Mouse (Mus musculus) midbrain, embryonic 16.5 days (tissue): ENCODE measurements around the gene Bnip3. TPM values are rescaled to one million over a fixed set of nuclear protein-coding genes. Genes with fewer than 3 reads are reported as not detected.

Experiments used
- ATAC-seq: fragments of 200-750 bp; cut with Nextera tagmentation; 2 replicates; pipeline ENCODE4 v1.8.0; 2017; ENCODE audit warnings: moderate TSS enrichment
- H3K27ac ChIP-seq: fragments of 300-500 bp; sonication (generic); 2 replicates; pipeline ENCODE4 v1.5.1; 2014; ENCODE audit warnings: mild to moderate bottlenecking, low read length, mixed read lengths
- H3K27me3 ChIP-seq: fragments of 300-500 bp; sonication (generic); 2 replicates; pipeline ENCODE4 v1.6.1; 2014; ENCODE audit warnings: low read depth, low read length, mixed read lengths; ENCODE audit not compliant: control insufficient read depth, insufficient read depth
- H3K36me3 ChIP-seq: fragments of 300-500 bp; sonication (generic); 2 replicates; pipeline ENCODE4 v1.6.1; 2014; ENCODE audit warnings: mild to moderate bottlenecking, low read length, moderate library complexity, mixed read lengths; ENCODE audit not compliant: control insufficient read depth, insufficient read depth
- H3K4me1 ChIP-seq: fragments of 300-500 bp; sonication (generic); 2 replicates; pipeline ENCODE4 v1.6.1; 2014; ENCODE audit warnings: mild to moderate bottlenecking, low read length, mixed read lengths; ENCODE audit not compliant: control insufficient read depth, insufficient read depth
- H3K4me2 ChIP-seq: fragments of 300-500 bp; sonication (generic); 2 replicates; pipeline ENCODE4 v1.6.1; 2014; ENCODE audit warnings: mild to moderate bottlenecking, low read length, mixed read lengths
- H3K4me3 ChIP-seq: fragments of 300-500 bp; sonication (generic); 2 replicates; pipeline ENCODE4 v1.5.1; 2014; ENCODE audit warnings: low read depth, mild to moderate bottlenecking, low read length, moderate library complexity, mixed read lengths
- H3K9ac ChIP-seq: fragments of 300-500 bp; sonication (generic); 2 replicates; pipeline ENCODE4 v1.6.1; 2014; ENCODE audit warnings: low read depth, low read length, mixed read lengths
- H3K9me3 ChIP-seq: fragments of 300-500 bp; sonication (generic); replicated peaks from 2 replicates; pipeline ENCODE4 v1.6.1; 2014; ENCODE audit warnings: mild to moderate bottlenecking, low read length, mixed read lengths; ENCODE audit not compliant: control insufficient read depth, poor library complexity, severe bottlenecking
- WGBS: fragments of 180-500 bp; shearing (Covaris S2); extraction: QIAGEN DNeasy Blood & Tissue Kit; methylation state at CpG from one replicate; pipeline ENCODE4 v1.1.7; 2014; 5-methylcytosine and 5-hydroxymethylcytosine counted together
- polyA plus RNA-seq: library from polyadenylated mRNA; unstranded; fragments of >200 nt; fragmentation: Nextera tagmentation; extraction: Ambion mirVana; gene quantifications from 2 replicates; pipeline ENCODE4 v1.2.1, GENCODE M21; 2015

The Bnip3 gene
- polyA plus RNA-seq, 1 experiment from 2014 or later: 113 TPM

DNA sequence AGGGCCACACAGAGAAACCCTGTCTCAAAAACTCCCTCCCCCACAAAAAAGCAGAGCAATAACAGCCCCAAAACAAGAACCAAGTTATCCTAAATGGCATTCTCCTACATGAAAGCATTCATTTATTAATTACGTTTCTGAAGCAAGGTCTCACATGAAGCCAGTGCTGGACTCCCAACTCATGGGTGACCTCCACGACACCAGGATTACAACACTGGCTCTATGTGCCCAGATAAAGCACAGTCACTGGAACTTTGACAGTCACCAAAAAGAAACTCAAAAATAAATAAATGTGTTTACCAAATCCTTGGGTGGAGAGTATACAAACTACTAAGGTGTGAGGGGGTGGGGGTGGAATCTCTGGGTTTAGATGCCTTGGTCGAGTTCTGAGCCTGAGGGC is 4.3 kb upstream of the Bnip3 start:
- ATAC-seq: no peak
- Histone ChIP-seq H3K36me3 (no peaks in the 10 kb centered on the region), H3K27ac (no peak overlapping the region), H3K4me3 (no peak overlapping the region), H3K9me3 (no peaks in the 10 kb centered on the region), H3K9ac (no peak overlapping the region), H3K4me1 (peaks cover 6% of the 10 kb centered on the region; the same call in 1 of the 2 replicates), H3K27me3 (no peaks in the 10 kb centered on the region), H3K4me2 (no peak overlapping the region)
- WGBS: 72% methylated on average over 3 of the region's 3 CpGs

DNA sequence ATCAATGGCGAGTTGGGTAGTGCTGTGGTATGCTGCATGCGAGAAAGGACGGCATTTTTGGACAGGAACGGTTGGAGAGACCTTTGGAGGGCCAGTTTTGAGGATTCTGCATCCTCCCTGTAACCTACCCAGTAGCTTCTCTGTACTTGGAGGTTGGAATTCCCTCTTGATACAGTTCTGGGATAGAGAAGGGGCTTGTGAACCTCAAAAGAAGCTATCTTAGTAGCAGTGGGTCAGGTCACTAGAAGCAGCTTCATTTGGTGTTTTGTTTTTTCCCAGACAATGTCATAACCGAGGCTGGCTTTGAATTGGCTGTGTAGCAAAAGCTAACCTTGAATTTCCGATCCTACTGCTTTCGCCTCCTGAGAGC is 859 bp upstream of the Bnip3 start:
- no peak overlapping the region for H3K27ac ChIP-seq
- 21% methylated on average over 7 of the region's 7 CpGs for WGBS
- no peak for ATAC-seq

DNA sequence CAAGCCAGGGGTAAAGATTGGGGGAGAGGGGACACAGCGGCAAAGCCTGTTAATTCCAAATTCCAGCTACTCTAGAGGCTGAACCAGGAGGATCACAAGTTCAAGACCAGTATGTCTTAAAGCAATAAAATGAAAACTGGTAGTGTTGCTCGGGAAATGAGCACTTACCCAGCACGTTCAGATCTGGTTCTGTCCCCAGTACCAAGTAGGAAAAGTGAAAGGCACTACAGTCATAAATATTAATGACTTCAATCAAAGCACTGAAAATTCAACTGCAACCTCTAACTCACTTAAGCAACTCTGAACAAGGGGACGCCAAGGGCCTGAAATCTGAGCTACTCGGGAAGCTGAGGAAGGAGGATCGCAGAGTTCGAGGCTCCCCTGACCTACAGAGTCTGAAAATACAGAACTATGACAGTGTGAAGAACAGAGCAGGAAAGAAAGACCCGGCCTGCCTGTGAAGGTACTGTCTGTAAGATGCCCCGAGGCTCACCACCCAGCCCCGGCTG is 497 bp downstream of the Bnip3 start:
- H3K9me3 ChIP-seq: no peaks in the 10 kb centered on the region
- H3K27me3 ChIP-seq: no peaks in the 10 kb centered on the region
- ATAC-seq: no peak; the same call in 1 of the 2 replicates
- H3K4me1 ChIP-seq: peaks cover 19% of the 10 kb centered on the region
- peak overlapping the region; percentile 81 for H3K4me2 ChIP-seq
- H3K9ac ChIP-seq: peak overlapping the region; percentile 94
- H3K4me3 ChIP-seq: peak overlapping the region; percentile 85
- no peaks in the 10 kb centered on the region for H3K36me3 ChIP-seq
- peak overlapping the region; percentile 41; the same call in 1 of the 2 replicates for H3K27ac ChIP-seq
- 4% methylated on average over 9 of the region's 10 CpGs for WGBS

More for the DNA sequence above, 859 bp upstream of the Bnip3 start:
- Histone ChIP-seq H3K9me3 (no peaks in the 10 kb centered on the region), H3K4me2 (peak overlapping the region; percentile 81), H3K27me3 (no peaks in the 10 kb centered on the region), H3K4me3 (peak overlapping the region; percentile 85), H3K36me3 (no peaks in the 10 kb centered on the region), H3K9ac (peak overlapping the region; percentile 94; the same call in 1 of the 2 replicates), H3K4me1 (peaks cover 19% of the 10 kb centered on the region)

DNA sequence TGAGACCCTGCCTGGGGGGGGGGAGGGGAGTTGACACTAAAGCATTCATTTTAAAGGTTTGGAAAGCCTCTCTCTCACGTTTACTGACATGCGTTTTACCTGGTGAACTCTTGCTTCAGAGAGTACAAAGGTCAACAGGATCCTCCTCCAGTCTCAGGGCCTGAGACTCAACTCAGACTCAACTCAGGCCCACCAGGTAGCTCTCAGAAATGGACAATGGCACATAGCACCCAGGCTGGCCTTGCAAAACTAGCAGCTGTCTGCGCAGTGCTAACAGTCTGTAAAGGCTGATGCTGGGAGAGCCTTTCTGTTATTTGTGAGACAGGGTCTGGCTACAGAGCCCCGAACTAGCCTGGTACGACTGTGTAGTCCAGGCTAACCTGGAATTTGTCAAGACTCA is 1.3 kb downstream of the Bnip3 start:
- no peak for ATAC-seq
- H3K36me3 ChIP-seq: no peaks in the 10 kb centered on the region
- no peak overlapping the region for H3K27ac ChIP-seq
- H3K4me1 ChIP-seq: peaks cover 19% of the 10 kb centered on the region
- H3K9ac ChIP-seq: no peak overlapping the region
- WGBS: 69% methylated on average over 5 of the region's 5 CpGs
- no peaks in the 10 kb centered on the region for H3K27me3 ChIP-seq
- peak overlapping the region; percentile 81; the same call in 1 of the 2 replicates for H3K4me2 ChIP-seq
- no peak overlapping the region for H3K4me3 ChIP-seq
- H3K9me3 ChIP-seq: no peaks in the 10 kb centered on the region

DNA sequence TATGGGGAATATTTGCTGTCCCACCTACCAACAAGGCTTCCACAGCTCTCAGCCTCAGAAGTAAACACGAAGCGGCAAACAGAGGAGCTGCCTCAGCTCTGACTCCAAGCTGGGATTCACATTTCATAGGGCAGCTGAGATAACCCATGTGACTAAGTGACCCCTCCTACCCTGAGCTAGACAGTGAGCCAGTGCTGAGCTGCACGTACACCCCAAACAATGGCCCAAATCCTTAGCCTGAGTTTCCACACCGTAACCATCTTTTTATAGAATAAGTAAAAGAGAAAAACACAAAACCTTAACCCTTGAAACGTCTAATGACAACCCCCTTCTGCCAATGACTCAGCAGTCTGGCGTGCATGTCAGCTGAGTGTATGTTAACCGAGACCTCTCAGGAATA is 2.3 kb downstream of the Bnip3 start:
- H3K4me2 ChIP-seq: peak overlapping the region; percentile 49
- no peaks in the 10 kb centered on the region for H3K36me3 ChIP-seq
- no peaks in the 10 kb centered on the region for H3K9me3 ChIP-seq
- peak overlapping the region; percentile 14; the same call in 1 of the 2 replicates for H3K4me3 ChIP-seq
- ATAC-seq: no peak
- H3K27ac ChIP-seq: no peak overlapping the region
- 6% methylated on average over 7 of the region's 7 CpGs for WGBS
- H3K27me3 ChIP-seq: no peaks in the 10 kb centered on the region
- H3K9ac ChIP-seq: 0 out of 2 replicates have a peak overlapping the region, but pooled peaks have one; percentile 23
- peaks cover 19% of the 10 kb centered on the region for H3K4me1 ChIP-seq

DNA sequence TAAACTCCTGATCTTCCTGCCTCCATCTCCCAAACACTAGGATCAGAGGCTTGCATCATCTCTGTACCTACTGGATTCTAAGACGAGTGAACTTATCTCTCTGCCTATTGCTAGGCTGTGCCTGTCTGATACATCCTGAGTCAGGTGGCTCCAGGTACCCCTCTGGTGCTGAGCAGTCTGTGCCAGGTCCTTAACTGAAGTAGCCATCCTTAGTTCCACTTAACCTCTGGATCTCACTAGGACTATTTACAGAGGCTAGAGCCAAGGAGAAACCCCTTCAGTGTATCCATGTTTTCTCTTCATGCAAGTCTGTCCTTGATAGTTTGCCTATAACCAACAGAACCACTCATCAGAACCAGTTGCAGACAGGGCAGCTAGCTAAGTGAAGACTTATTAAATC is 2.9 kb downstream of the Bnip3 start:
- H3K36me3 ChIP-seq: no peaks in the 10 kb centered on the region
- 85% methylated on average over 1 of the region's 1 CpGs for WGBS
- peaks cover 19% of the 10 kb centered on the region for H3K4me1 ChIP-seq
- H3K4me3 ChIP-seq: no peak overlapping the region; the same call in 1 of the 2 replicates
- no peak for ATAC-seq
- peak overlapping the region; percentile 7; the same call in 1 of the 2 replicates for H3K9ac ChIP-seq
- peak overlapping the region; percentile 49 for H3K4me2 ChIP-seq
- no peak overlapping the region for H3K27ac ChIP-seq
- no peaks in the 10 kb centered on the region for H3K9me3 ChIP-seq
- no peaks in the 10 kb centered on the region for H3K27me3 ChIP-seq

DNA sequence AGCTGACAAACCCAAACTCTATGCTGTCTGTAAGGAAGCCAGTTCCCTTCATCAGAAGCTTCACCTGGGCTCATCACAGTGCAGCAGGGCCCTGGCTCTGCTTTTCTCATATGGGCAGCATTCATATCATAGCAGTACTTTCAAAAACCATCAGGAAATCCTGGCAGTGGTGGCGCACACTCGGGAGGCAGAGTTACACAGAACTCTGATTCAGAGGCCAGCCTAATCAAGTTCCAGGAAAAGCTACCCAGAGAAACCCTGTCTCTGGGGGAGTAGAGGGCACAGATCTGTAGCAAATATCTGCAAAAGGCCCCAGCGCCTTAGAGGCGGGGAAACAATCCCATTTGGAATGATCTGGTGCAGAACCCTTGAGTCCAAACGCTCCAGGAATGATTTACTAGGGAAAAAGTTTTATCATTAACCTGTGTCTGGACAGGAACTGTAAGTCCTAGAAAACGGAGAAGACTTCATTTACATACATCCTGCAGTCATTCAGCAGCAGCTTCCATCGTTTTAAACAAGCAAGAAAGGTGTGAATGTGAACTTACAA is 5.4 kb downstream of the Bnip3 start:
- Histone ChIP-seq H3K36me3 (no peaks in the 10 kb centered on the region), H3K27me3 (no peaks in the 10 kb centered on the region), H3K27ac (no peak overlapping the region), H3K4me1 (peaks cover 16% of the 10 kb centered on the region), H3K4me2 (no peak overlapping the region), H3K4me3 (no peak overlapping the region), H3K9me3 (no peaks in the 10 kb centered on the region), H3K9ac (no peak overlapping the region)
- no peak for ATAC-seq
- WGBS: 85% methylated on average over 7 of the region's 7 CpGs

DNA sequence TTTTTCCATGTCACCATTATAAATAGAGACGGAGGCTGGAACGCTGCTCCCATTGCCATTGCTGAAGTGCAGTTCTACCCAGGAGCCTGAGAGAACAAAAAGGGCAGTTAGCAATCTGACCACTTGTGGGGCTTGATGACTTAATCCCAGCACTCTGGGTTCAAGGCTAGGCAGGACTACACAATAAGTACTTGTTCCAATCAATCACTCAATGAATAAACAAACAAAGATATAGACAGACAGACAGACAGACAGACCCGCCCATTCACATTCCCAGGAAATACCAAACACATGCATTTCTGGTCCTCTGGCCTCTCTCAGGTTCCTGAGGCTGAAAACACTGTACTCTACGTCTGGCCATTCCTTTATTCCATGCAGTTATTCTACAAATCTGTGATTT is 10.6 kb downstream of the Bnip3 start:
- H3K4me3 ChIP-seq: no peak overlapping the region
- H3K4me1 ChIP-seq: no peaks in the 10 kb centered on the region
- no peak overlapping the region for H3K27ac ChIP-seq
- 82% methylated on average over 4 of the region's 4 CpGs for WGBS
- H3K36me3 ChIP-seq: peaks cover 7% of the 10 kb centered on the region; the same call in 1 of the 2 replicates
- H3K9ac ChIP-seq: no peak overlapping the region
- H3K4me2 ChIP-seq: no peak overlapping the region
- no peaks in the 10 kb centered on the region for H3K9me3 ChIP-seq
- H3K27me3 ChIP-seq: no peaks in the 10 kb centered on the region
- no peak for ATAC-seq

DNA sequence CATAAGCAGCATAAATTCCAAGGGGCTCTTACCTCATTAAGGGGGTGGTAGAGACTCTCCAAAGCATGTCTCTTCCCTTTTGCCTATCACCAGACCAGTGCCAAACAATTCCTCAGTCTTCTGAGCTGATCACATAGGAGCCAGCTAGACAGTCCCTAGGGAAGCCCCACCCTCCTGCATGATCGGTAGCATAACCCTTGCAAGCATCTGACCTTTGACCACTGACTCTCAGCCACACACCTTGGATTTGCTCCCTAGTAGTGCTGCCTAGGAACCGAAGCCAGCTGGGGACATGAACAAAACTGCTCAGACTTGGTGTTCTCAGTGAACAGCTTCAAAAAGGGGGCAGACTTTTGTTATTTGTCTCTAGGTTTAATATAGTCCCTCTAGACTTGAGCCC is 11.2 kb downstream of the Bnip3 start:
- H3K9me3 ChIP-seq: no peaks in the 10 kb centered on the region
- no peak overlapping the region for H3K4me2 ChIP-seq
- H3K9ac ChIP-seq: no peak overlapping the region
- peaks cover 9% of the 10 kb centered on the region; the same call in 1 of the 2 replicates for H3K36me3 ChIP-seq
- no peak overlapping the region for H3K27ac ChIP-seq
- ATAC-seq: no peak
- no peaks in the 10 kb centered on the region for H3K27me3 ChIP-seq
- WGBS: 65% methylated on average over 2 of the region's 2 CpGs
- no peaks in the 10 kb centered on the region for H3K4me1 ChIP-seq
- H3K4me3 ChIP-seq: no peak overlapping the region
